Mouse (Mus musculus): Measurements from ENCODE around the gene Susd6. TPM values are rescaled to one million over a fixed set of nuclear protein-coding genes. Genes with fewer than 3 reads are reported as not detected.

Gene Susd6
- 169 TPM for polyA plus RNA-seq (2017; shearing (Covaris generic))

DNA sequence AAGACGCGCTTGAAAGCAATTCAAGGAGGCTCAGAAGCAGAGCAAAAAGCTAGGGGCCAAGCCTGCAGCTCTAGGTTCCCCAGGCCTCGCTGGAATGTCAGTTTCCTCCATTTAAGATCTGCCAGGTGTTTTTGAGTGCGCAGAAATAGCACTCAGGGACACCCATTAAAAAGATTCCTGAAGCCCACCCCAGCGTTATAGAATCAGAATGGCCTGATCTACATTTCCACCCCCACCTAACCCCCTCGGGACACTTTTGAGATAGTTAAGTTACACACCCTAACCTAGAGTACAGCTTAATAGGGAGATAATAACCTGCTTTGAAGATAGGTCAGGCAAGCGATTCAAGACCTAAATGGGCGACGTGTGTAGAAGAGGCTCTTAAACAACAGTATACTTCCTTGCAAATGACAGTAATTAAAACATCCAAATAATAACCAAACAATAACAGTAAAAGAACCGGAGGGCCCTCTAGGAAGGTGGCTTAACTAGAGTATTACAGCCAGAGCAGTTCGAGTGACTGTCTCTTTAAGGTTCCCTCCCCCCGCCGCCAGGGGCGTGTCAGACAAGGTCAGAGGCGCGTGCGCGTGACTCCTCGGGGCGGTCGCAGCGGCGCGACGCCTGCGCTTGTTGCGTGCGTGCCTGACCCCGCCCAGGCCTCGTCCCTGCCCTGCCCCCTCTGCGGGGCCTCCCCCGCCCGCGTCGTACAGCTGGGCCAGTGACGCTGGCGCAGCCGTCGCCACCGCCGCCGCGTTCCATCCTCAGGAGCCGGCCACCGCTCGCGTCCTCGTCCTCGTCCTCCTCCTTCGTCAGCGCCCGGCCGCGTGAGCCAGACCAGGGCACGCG is at the start of gene Susd6:
Gene Susd6 (plus strand): TSS at position 662 of the 846 bp plus-strand sequence.

DNA sequence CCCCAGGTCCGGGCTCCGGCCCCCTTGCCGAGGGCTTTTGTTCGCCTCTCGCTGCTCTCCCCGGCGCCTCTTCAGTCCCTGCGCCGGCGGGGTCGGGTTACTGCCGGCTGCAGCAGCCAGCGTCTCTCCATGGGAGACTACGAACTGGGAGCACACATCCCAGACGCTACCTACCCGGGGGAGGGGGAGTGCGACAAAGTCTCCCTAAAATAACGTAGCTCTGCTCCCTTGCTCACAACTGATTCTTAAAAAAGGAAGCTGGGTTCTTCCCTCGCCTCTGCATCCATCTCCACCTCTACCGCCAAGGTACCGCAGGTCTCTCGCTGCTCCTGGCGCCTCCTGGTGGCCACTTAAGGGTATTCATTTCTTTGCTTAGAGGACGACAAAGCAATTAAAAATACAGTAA is 29.9 kb upstream of the Susd6 start, which contains the start of gene Ccdc177:
Gene Ccdc177 (minus strand): TSS at position 292 of the 406 bp plus-strand sequence.

Other genes with a start within 250 kb of the Susd6 start
- gene Slc39a9, start 146.6 kb upstream of the Susd6 start, polyA plus RNA-seq (2017; shearing (Covaris generic)): 24.9 TPM
- gene Erh, start 146.2 kb upstream of the Susd6 start, polyA plus RNA-seq (2017; shearing (Covaris generic)): 44.6 TPM
- not detected for gene Plekhd1, start 97.9 kb upstream of the Susd6 start, polyA plus RNA-seq (2017; shearing (Covaris generic))
- 0.39 TPM for gene Ccdc177, start 29.8 kb upstream of the Susd6 start, polyA plus RNA-seq (2017; shearing (Covaris generic))
- 939 TPM for gene Srsf5, start 155.0 kb downstream of the Susd6 start, polyA plus RNA-seq (2017; shearing (Covaris generic))
- gene Slc10a1, start 178.2 kb downstream of the Susd6 start, polyA plus RNA-seq (2017; shearing (Covaris generic)): 1.0 TPM
- gene Smoc1, start 236.3 kb downstream of the Susd6 start, polyA plus RNA-seq (2017; shearing (Covaris generic)): 1.4 TPM

Data from effector memory CD4-positive, alpha-beta T cell, adult 7 months (primary cell).